Mouse (Mus musculus): ENCODE measurements around the gene Ppfia4. TPM values are rescaled to one million over a fixed set of nuclear protein-coding genes. Genes with fewer than 3 reads are reported as not detected.

Ppfia4 gene
- polyA plus RNA-seq, 1 experiment from 2014 or later = 2.5 TPM

- no peak overlapping the region for H3K4me3 ChIP-seq (ENCODE audit: low read depth, low read length)
- no peaks in the 10 kb centered on the region for H3K36me3 ChIP-seq (ENCODE audit: control insufficient read depth, insufficient read depth)
- no peak for ATAC-seq
- H3K9me3 ChIP-seq (ENCODE audit: control insufficient read depth) = no peaks in the 10 kb centered on the region
- no peak for TF ChIP-seq CTCF (IDR thresholded peaks at IDR 0.05; ENCODE audit: low read depth)
- no peaks in the 10 kb centered on the region for H3K4me1 ChIP-seq (replicated peaks; ENCODE audit: control insufficient read depth, insufficient read depth, low read length)
- H3K4me2 ChIP-seq (replicated peaks; ENCODE audit: low read depth) = no peak overlapping the region
- H3K9ac ChIP-seq (ENCODE audit: low read depth, low read length) = no peak overlapping the region
- 74% methylated on average over 13 of the region's 13 CpGs for WGBS
- H3K27ac ChIP-seq (ENCODE audit: low read depth, low read length) = no peak overlapping the region
- no peaks in the 10 kb centered on the region for H3K27me3 ChIP-seq (replicated peaks; ENCODE audit: control insufficient read depth, insufficient read depth, low read length)
Observed at GRCm38 (mm10) chr1:134335211-134335923, 2.6 kb upstream of the Ppfia4 start.

GRCm38 (mm10) chr1:134334111-134334827, 1.5 kb upstream of the Ppfia4 start:
- no peak for TF ChIP-seq CTCF (IDR thresholded peaks at IDR 0.05; ENCODE audit: low read depth)
- no peaks in the 10 kb centered on the region for H3K4me1 ChIP-seq (replicated peaks; ENCODE audit: control insufficient read depth, insufficient read depth, low read length)
- no peaks in the 10 kb centered on the region for H3K9me3 ChIP-seq (ENCODE audit: control insufficient read depth)
- WGBS = 59% methylated on average over 7 of the region's 7 CpGs
- H3K27me3 ChIP-seq (replicated peaks; ENCODE audit: control insufficient read depth, insufficient read depth, low read length) = no peaks in the 10 kb centered on the region
- no peak overlapping the region for H3K27ac ChIP-seq (ENCODE audit: low read depth, low read length)
- H3K9ac ChIP-seq (ENCODE audit: low read depth, low read length) = no peak overlapping the region
- no peak overlapping the region for H3K4me2 ChIP-seq (replicated peaks; ENCODE audit: low read depth)
- H3K4me3 ChIP-seq (ENCODE audit: low read depth, low read length) = no peak overlapping the region
- no peak for ATAC-seq
- H3K36me3 ChIP-seq (ENCODE audit: control insufficient read depth, insufficient read depth) = no peaks in the 10 kb centered on the region

GRCm38 (mm10) chr1:134333371-134334110, 813 bp upstream of the Ppfia4 start:
- H3K27ac ChIP-seq (ENCODE audit: low read depth, low read length) = no peak overlapping the region
- H3K4me1 ChIP-seq (replicated peaks; ENCODE audit: control insufficient read depth, insufficient read depth, low read length) = no peaks in the 10 kb centered on the region
- no peak for TF ChIP-seq CTCF (IDR thresholded peaks at IDR 0.05; ENCODE audit: low read depth)
- H3K36me3 ChIP-seq (ENCODE audit: control insufficient read depth, insufficient read depth) = no peaks in the 10 kb centered on the region
- H3K4me3 ChIP-seq (ENCODE audit: low read depth, low read length) = no peak overlapping the region
- H3K9me3 ChIP-seq (ENCODE audit: control insufficient read depth) = no peaks in the 10 kb centered on the region
- no peak for ATAC-seq
- no peak overlapping the region for H3K9ac ChIP-seq (ENCODE audit: low read depth, low read length)
- WGBS = 86% methylated on average over 10 of the region's 10 CpGs
- no peaks in the 10 kb centered on the region for H3K27me3 ChIP-seq (replicated peaks; ENCODE audit: control insufficient read depth, insufficient read depth, low read length)
- no peak overlapping the region for H3K4me2 ChIP-seq (replicated peaks; ENCODE audit: low read depth)

- peak; percentile 97 for TF ChIP-seq CTCF (IDR thresholded peaks at IDR 0.05; ENCODE audit: low read depth)
- H3K4me1 ChIP-seq (replicated peaks; ENCODE audit: control insufficient read depth, insufficient read depth, low read length) = no peaks in the 10 kb centered on the region
- H3K27ac ChIP-seq (ENCODE audit: low read depth, low read length) = no peak overlapping the region
- ATAC-seq = 0 out of 2 replicates have a peak, but pooled peaks have one; percentile 4
- no peak overlapping the region for H3K4me2 ChIP-seq (replicated peaks; ENCODE audit: low read depth)
- no peaks in the 10 kb centered on the region for H3K27me3 ChIP-seq (replicated peaks; ENCODE audit: control insufficient read depth, insufficient read depth, low read length)
- WGBS = 48% methylated on average over 20 of the region's 20 CpGs
- H3K9me3 ChIP-seq (ENCODE audit: control insufficient read depth) = no peaks in the 10 kb centered on the region
- H3K9ac ChIP-seq (ENCODE audit: low read depth, low read length) = no peak overlapping the region
- no peaks in the 10 kb centered on the region for H3K36me3 ChIP-seq (ENCODE audit: control insufficient read depth, insufficient read depth)
- no peak overlapping the region for H3K4me3 ChIP-seq (ENCODE audit: low read depth, low read length)
Observed at GRCm38 (mm10) chr1:134331879-134332635, 671 bp downstream of the Ppfia4 start.

GRCm38 (mm10) chr1:134326841-134327346, 5.8 kb downstream of the Ppfia4 start:
- Histone ChIP-seq H3K27me3 (replicated peaks; ENCODE audit: control insufficient read depth, insufficient read depth, low read length) (no peaks in the 10 kb centered on the region), H3K9me3 (ENCODE audit: control insufficient read depth) (no peaks in the 10 kb centered on the region), H3K4me2 (replicated peaks; ENCODE audit: low read depth) (no peak overlapping the region), H3K36me3 (ENCODE audit: control insufficient read depth, insufficient read depth) (no peaks in the 10 kb centered on the region), H3K27ac (ENCODE audit: low read depth, low read length) (no peak overlapping the region), H3K4me1 (replicated peaks; ENCODE audit: control insufficient read depth, insufficient read depth, low read length) (no peaks in the 10 kb centered on the region), H3K9ac (ENCODE audit: low read depth, low read length) (no peak overlapping the region), H3K4me3 (ENCODE audit: low read depth, low read length) (no peak overlapping the region)
- no peak for TF ChIP-seq CTCF (IDR thresholded peaks at IDR 0.05; ENCODE audit: low read depth)
- whole genome bisulfite sequencing = 81% methylated on average over 12 of the region's 12 CpGs
- ATAC-seq = no peak

All from intestine, postnatal 0 days (tissue).